Mouse (Mus musculus) layer of hippocampus, adult 9-10 months (tissue): ENCODE measurements around the gene Ttc39b.

Experiments
- DNase-seq: peaks from one replicate; pipeline ENCODE4 v3.0.0; 2022; ENCODE audit warnings: low spot score

The Ttc39b gene

GRCm38 (mm10) chr4:83317826-83318348 lies 6.2 kb downstream of the Ttc39b start:
- no peak for DNase-seq

GRCm38 (mm10) chr4:83316718-83317117 lies 7.3 kb downstream of the Ttc39b start:
- no peak for DNase-seq

GRCm38 (mm10) chr4:83315930-83316329 lies 8.1 kb downstream of the Ttc39b start:
- no peak for DNase-seq

GRCm38 (mm10) chr4:83314922-83315881 lies 8.9 kb downstream of the Ttc39b start:
- no peak for DNase-seq

GRCm38 (mm10) chr4:83314261-83314793 lies 9.7 kb downstream of the Ttc39b start:
- DNase-seq, result no peak

GRCm38 (mm10) chr4:83312336-83312735 lies 11.7 kb downstream of the Ttc39b start:
- no peak for DNase-seq

GRCm38 (mm10) chr4:83311481-83311880 lies 12.6 kb downstream of the Ttc39b start:
- DNase-seq, result no peak

- no peak for DNase-seq
Measured at GRCm38 (mm10) chr4:83310990-83311389, 13.1 kb downstream of the Ttc39b start.

- no peak for DNase-seq
Measured at GRCm38 (mm10) chr4:83308914-83309313, 15.1 kb downstream of the Ttc39b start.

- DNase-seq, result no peak
Measured at GRCm38 (mm10) chr4:83307686-83308469, 16.2 kb downstream of the Ttc39b start.

- no peak for DNase-seq
Measured at GRCm38 (mm10) chr4:83306879-83307278, 17.2 kb downstream of the Ttc39b start.

GRCm38 (mm10) chr4:83305099-83305498 lies 19.0 kb downstream of the Ttc39b start:
- no peak for DNase-seq

GRCm38 (mm10) chr4:83302887-83303827 lies 20.9 kb downstream of the Ttc39b start:
- peak; percentile 75 for DNase-seq

- DNase-seq, result no peak
Measured at GRCm38 (mm10) chr4:83302123-83302737, 21.8 kb downstream of the Ttc39b start.

GRCm38 (mm10) chr4:83301713-83302112 lies 22.3 kb downstream of the Ttc39b start:
- no peak for DNase-seq

- no peak for DNase-seq
Measured at GRCm38 (mm10) chr4:83284768-83285350, 39.2 kb downstream of the Ttc39b start.

- no peak for DNase-seq
Measured at GRCm38 (mm10) chr4:83283973-83284767, 39.9 kb downstream of the Ttc39b start.

- DNase-seq, result no peak
Measured at GRCm38 (mm10) chr4:83282424-83282823, 41.6 kb downstream of the Ttc39b start.

- DNase-seq, result no peak
Measured at GRCm38 (mm10) chr4:83279236-83279635, 44.8 kb downstream of the Ttc39b start.

- no peak for DNase-seq
Measured at GRCm38 (mm10) chr4:83274241-83274640, 49.8 kb downstream of the Ttc39b start.
